Mouse (Mus musculus) liver, embryonic 18 days (tissue): ENCODE results near the gene Rnf185. TPM values are rescaled to one million over a fixed set of nuclear protein-coding genes. Genes with fewer than 3 reads are reported as not detected.

Experiments
- polyA plus RNA-seq: library from polyadenylated mRNA; depleted of rRNA; stranded (reverse); fragments of >200 nt; gene quantifications from 2 replicates; pipeline ENCODE4 v1.2.3, GENCODE M21; 2012; rRNA removed

Gene Rnf185
- polyA plus RNA-seq = 10.4 and 11.3 TPM in 2 replicates

GRCm38 (mm10) chr11:3452167-3452639 lies at the start of gene Rnf185:
Gene Rnf185 (minus strand): TSS chr11:3452363.

DNA sequence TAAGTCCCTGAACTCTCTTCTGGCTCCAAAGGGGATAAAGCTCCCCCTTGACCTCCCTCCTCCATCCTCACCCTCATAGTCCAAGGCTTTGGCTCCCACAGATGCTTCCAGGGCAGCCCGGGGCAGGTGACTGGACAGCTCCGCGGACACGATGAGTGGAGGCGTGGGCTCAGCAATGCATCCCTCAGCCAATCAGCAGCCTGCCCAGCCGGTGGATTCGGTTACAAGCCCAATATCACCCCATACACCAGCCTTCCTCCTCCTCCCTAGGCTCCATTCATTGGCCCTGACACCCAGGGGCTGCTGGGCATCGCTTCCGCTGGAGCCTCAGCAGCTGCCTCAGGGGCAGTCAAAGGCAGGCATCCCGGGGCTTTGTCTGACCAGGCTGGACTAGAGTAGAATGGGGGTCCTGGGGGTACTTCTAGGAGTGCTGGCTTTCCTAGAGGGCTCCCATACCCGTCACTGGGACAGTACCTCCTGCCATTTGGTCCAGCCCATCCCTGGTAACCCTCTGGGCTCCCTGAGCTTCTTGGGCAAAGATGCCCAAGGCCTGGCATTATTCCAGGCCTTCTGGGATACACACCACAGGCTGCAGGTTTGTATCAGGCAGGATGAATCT lies 35.9 kb upstream of the Rnf185 start, which contains the start of gene Pla2g3:
Pla2g3 (plus strand) TSS at position 333 of the 619 bp plus-strand sequence.

GRCm38 (mm10) chr11:3408997-3409732 lies 43.0 kb downstream of the Rnf185 start, which contains the start of gene Limk2:
Gene Limk2 (minus strand): TSS chr11:3409189.

Other genes starting within 250 kb of the Rnf185 start
- 26.2 and 27.7 TPM in 2 replicates for gene Eif4enif1, start 250.0 kb downstream of the Rnf185 start, polyA plus RNA-seq
- gene Drg1, start 185.9 kb downstream of the Rnf185 start, polyA plus RNA-seq = 31.8 and 32.1 TPM in 2 replicates
- 10.9 and 12.1 TPM in 2 replicates for gene Patz1, start 163.5 kb downstream of the Rnf185 start, polyA plus RNA-seq
- 1.7 and 1.8 TPM in 2 replicates for gene Pik3ip1, start 122.0 kb downstream of the Rnf185 start, polyA plus RNA-seq
- 7.5 and 8.3 TPM in 2 replicates for gene Limk2, start 43.2 kb downstream of the Rnf185 start, polyA plus RNA-seq
- 0.07 TPM in 2 replicates for gene Pla2g3, start 35.9 kb upstream of the Rnf185 start, polyA plus RNA-seq
- gene Inpp5j, start 52.5 kb upstream of the Rnf185 start, polyA plus RNA-seq = 0.81 and 1.1 TPM in 2 replicates
- 11.6 and 13.5 TPM in 2 replicates for gene Selenom, start 62.3 kb upstream of the Rnf185 start, polyA plus RNA-seq
- 3.0 and 3.1 TPM in 2 replicates for gene Smtn, start 88.2 kb upstream of the Rnf185 start, polyA plus RNA-seq
- gene Morc2a, start 196.8 kb upstream of the Rnf185 start, polyA plus RNA-seq = 5.4 and 6.4 TPM in 2 replicates